Mouse (Mus musculus) myocyte (in vitro differentiated cells): ENCODE results near the gene Sbk1. TPM values are rescaled to one million over a fixed set of nuclear protein-coding genes. Genes with fewer than 3 reads are reported as not detected.

Source experiments
- H3K27me3 ChIP-seq: one replicate; pipeline ENCODE4 v1.6.1; 2011; ENCODE audit not compliant: control insufficient read depth, insufficient read depth, insufficient read length
- H3K36me3 ChIP-seq: one replicate; pipeline ENCODE4 v1.6.1; 2011; ENCODE audit not compliant: control insufficient read depth, insufficient read depth
- H3K4me2 ChIP-seq: one replicate; pipeline ENCODE4 v1.6.1; 2011; ENCODE audit warnings: low read depth, control low read depth
- H3K4me3 ChIP-seq: one replicate; pipeline ENCODE4 v1.5.1; 2011; ENCODE audit warnings: mild to moderate bottlenecking, control low read depth, moderate library complexity
- H3K79me2 ChIP-seq: one replicate; pipeline ENCODE4 v1.6.1; 2011; ENCODE audit not compliant: control insufficient read depth, insufficient read depth
- H3ac ChIP-seq: one replicate; pipeline ENCODE4 v1.6.1; 2011; ENCODE audit not compliant: control insufficient read depth, insufficient read length
- CEBPB ChIP-seq: IDR thresholded peaks from 2 replicates; pipeline ENCODE4 v1.6.1; 2011; ENCODE audit warnings: mild to moderate bottlenecking, moderate library complexity; ENCODE audit not compliant: poor library complexity, insufficient read depth, severe bottlenecking
- E2F4 ChIP-seq: IDR thresholded peaks from one replicate; pipeline ENCODE4 v1.6.1; 2011; ENCODE audit warnings: mild to moderate bottlenecking, control low read depth, moderate library complexity; ENCODE audit not compliant: insufficient read depth
- MAX ChIP-seq: IDR thresholded peaks from one replicate; pipeline ENCODE4 v1.6.1; 2011; ENCODE audit warnings: low read depth, mild to moderate bottlenecking, control low read depth
- MYOD1 ChIP-seq, 3 experiments: IDR thresholded peaks; one replicate each; pipeline ENCODE4 v1.6.1; 2011; ENCODE audit warnings: control low read depth in 2 of 3, low read depth in 2 of 3, mild to moderate bottlenecking in 2 of 3, moderate library complexity in 1 of 3; ENCODE audit not compliant: insufficient read length in 2 of 3, control insufficient read depth in 1 of 3
- MYOG ChIP-seq, 3 experiments: IDR thresholded peaks; one replicate each; pipeline ENCODE4 v1.6.1; 2011; ENCODE audit warnings: control low read depth in 2 of 3, low read depth in 2 of 3, mild to moderate bottlenecking in 2 of 3; ENCODE audit not compliant: insufficient read length in 2 of 3, control insufficient read depth in 1 of 3, insufficient read depth in 1 of 3
- POLR2A ChIP-seq: IDR thresholded peaks from one replicate; pipeline ENCODE4 v1.6.1; 2011; ENCODE audit warnings: low read depth, mild to moderate bottlenecking, control low read depth, moderate library complexity; ENCODE audit not compliant: insufficient read length
- POLR2AphosphoS2 ChIP-seq: IDR thresholded peaks from one replicate; pipeline ENCODE4 v1.6.1; 2011; ENCODE audit warnings: low read depth, control low read depth; ENCODE audit not compliant: insufficient read length
- REST ChIP-seq: IDR thresholded peaks from one replicate; pipeline ENCODE4 v1.6.1; 2011; ENCODE audit warnings: mild to moderate bottlenecking, control low read depth, moderate library complexity; ENCODE audit not compliant: insufficient read depth, insufficient read length
- SRF ChIP-seq: IDR thresholded peaks from one replicate; pipeline ENCODE4 v1.6.1; 2011; ENCODE audit warnings: low read depth; ENCODE audit not compliant: control insufficient read depth, insufficient read length
- TCF12 ChIP-seq: IDR thresholded peaks from one replicate; pipeline ENCODE4 v1.6.1; 2011; ENCODE audit warnings: mild to moderate bottlenecking, control low read depth; ENCODE audit not compliant: poor library complexity, insufficient read depth, severe bottlenecking
- TCF3 ChIP-seq: IDR thresholded peaks from one replicate; pipeline ENCODE4 v1.6.1; 2011; ENCODE audit warnings: low read depth, control low read depth; ENCODE audit not compliant: insufficient read length
- USF1 ChIP-seq: IDR thresholded peaks from one replicate; pipeline ENCODE4 v1.6.1; 2011; ENCODE audit warnings: low read depth, mild to moderate bottlenecking, control low read depth, moderate library complexity
- polyA plus RNA-seq: library from polyadenylated mRNA; unstranded; fragments of >200 nt; fragmentation: generic; extraction: Trizol; gene quantifications from one replicate; pipeline ENCODE4 v1.2.1, GENCODE M21; 2012; ENCODE audit warnings: missing spikeins

The Sbk1 gene
- polyA plus RNA-seq, 1 experiment = 16.1 TPM

DNA sequence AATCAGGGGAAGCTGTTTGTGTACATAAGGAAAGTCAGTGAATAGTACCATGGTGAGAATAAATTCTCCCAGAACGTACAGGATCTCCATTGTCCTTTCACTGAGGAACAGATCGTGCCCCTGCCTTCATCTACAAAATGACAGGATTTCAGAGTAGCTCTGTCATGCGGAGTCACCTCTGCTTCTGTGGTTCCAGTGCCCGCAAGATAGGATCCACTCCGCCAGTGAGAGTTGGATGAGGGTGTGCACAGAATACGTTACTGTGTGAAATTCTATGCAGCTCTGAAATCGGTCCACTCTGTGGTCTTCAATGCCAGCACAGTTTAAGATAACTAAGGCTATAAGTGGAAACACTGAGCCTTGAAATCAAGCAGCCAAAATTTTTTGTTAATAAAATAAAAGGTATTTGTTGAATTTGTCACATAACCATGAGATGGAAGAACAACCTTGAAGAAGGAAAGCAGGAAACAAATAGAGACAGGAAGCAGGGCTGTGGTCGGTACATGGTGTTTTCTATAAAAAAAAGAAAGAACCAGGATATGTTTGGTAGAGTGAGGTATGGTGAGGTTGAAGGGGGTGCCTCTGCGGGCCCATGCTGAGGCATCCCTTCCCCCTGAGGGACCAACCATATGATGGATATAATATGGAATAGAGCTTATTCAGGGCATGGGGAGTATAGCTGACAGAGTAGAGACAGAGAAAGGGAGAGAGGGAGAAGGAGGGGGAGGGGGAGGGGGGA, 57.7 kb downstream of the Sbk1 start:
- H3ac ChIP-seq = no peak overlapping the region
- TF ChIP-seq POLR2AphosphoS2 (no peak), MAX (no peak), TCF3 (no peak), POLR2A (no peak), MYOD1 (IDR thresholded peaks at IDR 0.05; ENCODE audit: control insufficient read depth in 1 of 3, insufficient read length in 2 of 3, low read depth in 2 of 3) (no peak), REST (no peak), SRF (no peak), MYOG (IDR thresholded peaks at IDR 0.05; ENCODE audit: control insufficient read depth in 1 of 3, insufficient read depth in 1 of 3, insufficient read length in 2 of 3, low read depth in 2 of 3) (no peak)

DNA sequence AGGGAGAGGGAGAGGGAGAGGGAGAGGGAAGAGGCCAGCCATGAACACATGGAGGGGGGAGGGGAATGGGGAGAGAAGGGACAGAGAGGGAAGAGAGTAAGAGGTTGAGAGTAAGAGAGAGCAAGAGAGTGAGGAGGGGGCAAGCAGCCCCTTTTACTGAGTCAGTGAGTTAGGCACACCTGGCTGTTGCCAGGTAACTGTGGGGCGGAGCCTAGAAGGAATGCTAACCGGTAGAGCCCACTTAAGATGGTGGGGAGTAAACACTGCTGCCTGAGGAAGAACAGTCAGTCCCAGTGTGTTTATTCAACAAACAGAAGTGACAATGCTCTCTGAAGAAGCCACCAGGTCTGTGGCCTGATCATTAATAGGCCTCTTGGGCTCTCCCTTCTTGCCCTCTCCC, 58.3 kb downstream of the Sbk1 start:
- Histone ChIP-seq H3K4me3 (no peak overlapping the region), H3K79me2 (no peaks in the 10 kb centered on the region), H3K27me3 (peaks cover 19% of the 10 kb centered on the region), H3ac (no peak overlapping the region), H3K4me2 (no peak overlapping the region), H3K36me3 (no peaks in the 10 kb centered on the region)
- TF ChIP-seq TCF3 (no peak), MYOG (IDR thresholded peaks at IDR 0.05; ENCODE audit: control insufficient read depth in 1 of 3, insufficient read depth in 1 of 3, insufficient read length in 2 of 3, low read depth in 2 of 3) (no peak), TCF12 (no peak), SRF (no peak), MAX (no peak), POLR2AphosphoS2 (no peak), POLR2A (no peak), E2F4 (no peak)

More for the DNA sequence above, 57.7 kb downstream of the Sbk1 start:
- Histone ChIP-seq H3K4me2 (no peak overlapping the region), H3K27me3 (peaks cover 18% of the 10 kb centered on the region), H3K4me3 (no peak overlapping the region), H3K36me3 (no peaks in the 10 kb centered on the region), H3K79me2 (no peaks in the 10 kb centered on the region)

DNA sequence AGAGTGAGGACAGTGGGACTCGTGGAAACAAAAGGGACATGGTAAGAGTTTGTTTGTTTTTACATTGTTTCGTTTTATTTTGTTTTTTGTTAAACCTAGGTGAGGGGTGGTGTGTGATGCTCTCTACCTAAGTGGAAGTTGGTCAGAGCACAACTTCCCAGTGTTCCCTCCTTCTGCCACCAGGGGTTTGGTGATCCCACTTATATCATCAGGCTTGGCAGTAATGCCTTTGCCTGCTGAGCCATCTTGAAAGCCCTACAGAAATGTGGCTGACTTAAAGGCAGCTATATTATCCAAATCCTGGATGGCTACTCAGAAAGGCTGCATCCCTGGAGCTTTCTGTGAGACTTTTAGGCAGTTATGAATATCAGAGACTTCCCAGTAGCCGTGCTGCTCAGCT, 60.3 kb downstream of the Sbk1 start:
- TF ChIP-seq E2F4 (no peak), USF1 (no peak), TCF12 (no peak), POLR2A (no peak), SRF (no peak), MYOD1 (IDR thresholded peaks at IDR 0.05; ENCODE audit: control insufficient read depth in 1 of 3, insufficient read length in 2 of 3, low read depth in 2 of 3) (no peak), MAX (no peak), MYOG (IDR thresholded peaks at IDR 0.05; ENCODE audit: control insufficient read depth in 1 of 3, insufficient read depth in 1 of 3, insufficient read length in 2 of 3, low read depth in 2 of 3) (no peak), CEBPB (no peak), TCF3 (no peak), REST (no peak), POLR2AphosphoS2 (no peak)
- no peaks in the 10 kb centered on the region for H3K36me3 ChIP-seq

DNA sequence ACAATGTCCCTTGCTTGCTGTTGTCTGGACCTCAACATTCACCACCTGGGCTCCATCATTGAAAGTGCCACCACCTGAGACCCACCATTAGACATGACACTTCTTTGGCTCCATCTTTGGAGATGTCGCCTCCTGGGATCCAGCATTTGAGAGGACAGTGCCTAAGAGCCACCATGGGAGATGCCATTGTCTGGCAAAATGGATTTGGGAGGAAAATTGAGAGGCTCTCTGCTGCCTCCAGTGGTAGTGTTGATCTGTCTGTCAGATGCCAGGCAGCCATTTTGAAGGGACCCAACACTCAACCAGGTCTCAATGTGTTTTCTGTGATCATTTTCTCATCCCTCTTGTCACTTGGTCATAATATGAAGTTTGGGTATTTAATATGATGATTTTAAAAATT, 63.1 kb downstream of the Sbk1 start:
- H3K27me3 ChIP-seq = peaks cover 48% of the 10 kb centered on the region
- TF ChIP-seq MYOG (IDR thresholded peaks at IDR 0.05; ENCODE audit: control insufficient read depth in 1 of 3, insufficient read depth in 1 of 3, insufficient read length in 2 of 3, low read depth in 2 of 3) = no peak
- no peak for TF ChIP-seq POLR2A
- TF ChIP-seq CEBPB = no peak
- TF ChIP-seq TCF12 = no peak
- TF ChIP-seq E2F4 = no peak
- TF ChIP-seq REST = no peak
- TF ChIP-seq TCF3 = no peak
- TF ChIP-seq POLR2AphosphoS2 = no peak
- TF ChIP-seq SRF = no peak
- no peak for TF ChIP-seq MAX
- TF ChIP-seq MYOD1 (IDR thresholded peaks at IDR 0.05; ENCODE audit: control insufficient read depth in 1 of 3, insufficient read length in 2 of 3, low read depth in 2 of 3) = no peak
- no peak overlapping the region for H3K4me2 ChIP-seq
- no peak overlapping the region for H3K4me3 ChIP-seq
- H3K36me3 ChIP-seq = no peaks in the 10 kb centered on the region
- H3K79me2 ChIP-seq = no peaks in the 10 kb centered on the region
- H3ac ChIP-seq = no peak overlapping the region

More for the DNA sequence above, 60.3 kb downstream of the Sbk1 start:
- Histone ChIP-seq H3K79me2 (no peaks in the 10 kb centered on the region), H3K4me2 (no peak overlapping the region), H3K27me3 (peaks cover 24% of the 10 kb centered on the region), H3ac (no peak overlapping the region), H3K4me3 (no peak overlapping the region)

DNA sequence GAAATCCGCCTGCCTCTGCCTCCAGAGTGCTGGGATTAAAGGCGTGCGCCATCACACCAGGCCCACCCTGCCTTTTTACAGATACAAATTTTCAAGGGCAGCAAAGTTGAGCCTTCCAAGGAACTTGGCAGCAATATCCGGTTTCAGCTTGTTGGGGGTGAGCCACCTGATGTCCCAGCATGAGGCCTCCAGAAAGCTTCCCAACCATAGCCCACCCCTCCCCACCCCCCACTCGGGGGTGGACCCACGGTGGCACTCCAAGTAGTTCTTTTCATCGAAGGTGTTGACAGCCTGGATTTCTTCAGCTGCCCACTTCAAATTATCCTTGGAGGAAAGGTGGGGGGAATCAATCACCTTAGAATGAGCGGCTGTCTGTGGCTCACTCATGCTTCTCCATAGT, 66.5 kb downstream of the Sbk1 start:
- Histone ChIP-seq H3K4me2 (no peak overlapping the region), H3K79me2 (no peaks in the 10 kb centered on the region), H3K4me3 (no peak overlapping the region), H3K27me3 (peaks cover 49% of the 10 kb centered on the region), H3K36me3 (no peaks in the 10 kb centered on the region), H3ac (no peak overlapping the region)
- TF ChIP-seq TCF3 (no peak), E2F4 (no peak), MAX (no peak), TCF12 (no peak), REST (no peak), MYOG (IDR thresholded peaks at IDR 0.05; ENCODE audit: control insufficient read depth in 1 of 3, insufficient read depth in 1 of 3, insufficient read length in 2 of 3, low read depth in 2 of 3) (no peak), CEBPB (no peak), POLR2A (no peak), MYOD1 (IDR thresholded peaks at IDR 0.05; ENCODE audit: control insufficient read depth in 1 of 3, insufficient read length in 2 of 3, low read depth in 2 of 3) (no peak), USF1 (no peak), POLR2AphosphoS2 (no peak)
